24 mouse cellular contexts compared by ENCODE assay signal in genomic region chr10:93072769-93073168, GRCm38 (mm10). TPM values are rescaled to one million over a fixed set of nuclear protein-coding genes. Genes with fewer than 3 reads are reported as not detected.
A peak's percentile ranks its signal among the peaks of the same experiment; 100 is the strongest.
DNase-seq lines count a peak whose midpoint lies in the region; ATAC-seq and TF ChIP-seq lines count a peak whose summit lies in the region.
"Had no signal": no experiment of that assay in that cellular context is flagged by ENCODE, and none has a peak within 500 bp of the region (broad histone marks: within the 10 kb centered on the region; RNA-seq: fewer than 3 reads in every experiment).

No protein-coding gene starts in this region.

- no peaks in the 10 kb centered on the region for H3K27me3 ChIP-seq in liver, adult 2 months (ENCODE audit: control insufficient read depth, insufficient read depth, low read length)
- H3K27me3 ChIP-seq in intestine, embryonic 15.5 days (replicated peaks) = no peaks in the 10 kb centered on the region
- H3K27me3 ChIP-seq: CH12.LX; embryonic facial prominence, embryonic 12.5 days; forebrain, embryonic 13.5 days; forebrain, embryonic 15.5 days; Patski had no signal

- peak; percentile 28 for DNase-seq in adrenal gland, adult 2 months
- DNase-seq in adrenal gland, postnatal 25 days = no peak
- DNase-seq in adrenal gland, postnatal 14 days = peak; percentile 32
- DNase-seq in adrenal gland, postnatal 4 days (ENCODE audit: low spot score in 2 of 2) = no peak
- DNase-seq in liver, adult 2 months (ENCODE audit: extremely low read depth, low read depth, low spot score) = peak; percentile 99
- DNase-seq in liver (no peak), adipocyte (ENCODE audit: low spot score) (peak; percentile 10)
- DNase-seq: B cell, adult 2 months; cerebellum, adult 11-12 months; cerebellum, adult 2 months; cerebellum, adult 9-10 months; cerebellum, postnatal 10 days; cerebellum, postnatal 25 days; forebrain, postnatal 0 days had no signal

- WGBS in liver, adult 2 months = 15% methylated on average over 2 of the region's 2 CpGs
- WGBS in intestine, embryonic 15.5 days = 78% methylated on average over 2 of the region's 2 CpGs

- H3K9ac ChIP-seq in liver, adult 2 months (ENCODE audit: low read depth, low read length) = peak overlapping the region; percentile 55
- no peak overlapping the region for H3K9ac ChIP-seq in intestine, embryonic 15.5 days
- H3K9ac ChIP-seq: embryonic facial prominence, embryonic 12.5 days; forebrain, embryonic 13.5 days; forebrain, embryonic 15.5 days; forebrain, postnatal 0 days had no signal

- no peak overlapping the region for H3K4me2 ChIP-seq in intestine, embryonic 15.5 days (replicated peaks)
- H3K4me2 ChIP-seq: embryonic facial prominence, embryonic 12.5 days; forebrain, embryonic 13.5 days; forebrain, embryonic 15.5 days had no signal

- peak overlapping the region; percentile 98 for H3K27ac ChIP-seq in liver, adult 2 months (replicated peaks; ENCODE audit: insufficient read depth, low read depth, low read length)
- no peak overlapping the region for H3K27ac ChIP-seq in intestine, embryonic 15.5 days
- H3K27ac ChIP-seq: embryonic facial prominence, embryonic 10.5 days; embryonic facial prominence, embryonic 12.5 days; forebrain, embryonic 13.5 days; forebrain, embryonic 15.5 days had no signal

- no peak for ATAC-seq in intestine, embryonic 15.5 days
- ATAC-seq: activated CD4-positive, CD25-positive, alpha-beta regulatory T cell, adult 4 months; CD4-positive, CD25-positive, alpha-beta regulatory T cell, adult 4 months; forebrain, embryonic 13.5 days; forebrain, embryonic 15.5 days; forebrain, postnatal 0 days; Patski had no signal

- H3K9me3 ChIP-seq in intestine, embryonic 15.5 days = no peaks in the 10 kb centered on the region
- H3K9me3 ChIP-seq: embryonic facial prominence, embryonic 10.5 days; embryonic facial prominence, embryonic 12.5 days; forebrain, embryonic 13.5 days; forebrain, embryonic 15.5 days; G1E had no signal

- H3K4me3 ChIP-seq in liver, adult 2 months (ENCODE audit: insufficient read depth, low read depth, low read length) = peak overlapping the region; percentile 4
- H3K4me3 ChIP-seq in intestine, embryonic 15.5 days (replicated peaks) = no peak overlapping the region
- H3K4me3 ChIP-seq: embryonic facial prominence, embryonic 10.5 days; embryonic facial prominence, embryonic 12.5 days; forebrain, embryonic 13.5 days; forebrain, embryonic 15.5 days had no signal

- no peaks in the 10 kb centered on the region for H3K36me3 ChIP-seq in liver, adult 2 months (ENCODE audit: control insufficient read depth, insufficient read depth, low read length)
- H3K36me3 ChIP-seq in intestine, embryonic 15.5 days = no peaks in the 10 kb centered on the region
- H3K36me3 ChIP-seq: embryonic facial prominence, embryonic 10.5 days; embryonic facial prominence, embryonic 12.5 days; forebrain, embryonic 15.5 days; G1E had no signal

- TF ChIP-seq CTCF in liver, adult 2 months (IDR thresholded peaks at IDR 0.05; ENCODE audit: low read depth, low read length) = no peak

- TF ChIP-seq POLR2A in liver, adult 2 months (IDR thresholded peaks at IDR 0.05; ENCODE audit: extremely low read depth, insufficient read depth, low read length) = no peak

- no peaks in the 10 kb centered on the region for H3K79me2 ChIP-seq in liver, adult 2 months (ENCODE audit: control insufficient read depth, insufficient read depth, low read length)

- peaks cover 33% of the 10 kb centered on the region for H3K4me1 ChIP-seq in liver, adult 2 months (ENCODE audit: control insufficient read depth, insufficient read depth, low read length)
- H3K4me1 ChIP-seq in intestine, embryonic 15.5 days (replicated peaks) = no peaks in the 10 kb centered on the region
- H3K4me1 ChIP-seq: forebrain, embryonic 13.5 days; forebrain, embryonic 15.5 days had no signal

RNA-seq across cellular contexts. Expression of gene Cfap54, which starts 8.6 kb away (rescaled TPM):
- total RNA-seq in adrenal gland, adult 2 months (2021) = 1 to 10 TPM; 4.8 to 6.8 TPM
- polyA plus RNA-seq in adrenal gland, adult 2 months (2012; rRNA removed) = 0.35 and 1.6 TPM in 2 replicates
- 4.8 and 6.5 TPM in 2 replicates for total RNA-seq in adrenal gland, postnatal 25 days (2021)
- total RNA-seq in adrenal gland, postnatal 14 days (2021) = 8.3 and 9.3 TPM in 2 replicates
- 1 to 10 TPM; 7.3 TPM for total RNA-seq in adrenal gland, postnatal 4 days (2021)
- total RNA-seq in liver, adult 2 months (2014; rRNA removed) = 0.27 and 0.65 TPM in 2 replicates
- 0.07 and 0.27 TPM in 2 replicates for polyA plus RNA-seq in liver, adult 2 months (2012; rRNA removed)
- polyA plus RNA-seq in intestine, embryonic 15.5 days (2015; fragmentation: Nextera tagmentation; extraction: Ambion mirVana) = 0.16 TPM in 2 replicates

Comparison
In these comparisons a context has a peak if more than half of its experiments do, and no peak if none do; other contexts are left out.
1. DNase-seq: peak in adrenal gland, adult 2 months (single experiment), adrenal gland, postnatal 14 days (single experiment), liver, adult 2 months (single experiment) and adipocyte (single experiment); none in adrenal gland, postnatal 25 days (single experiment), adrenal gland, postnatal 4 days (0 of 2) and liver (single experiment).